Mouse (Mus musculus) liver, embryonic 14.5 days (tissue): ENCODE results near the gene Slc25a39. TPM values are rescaled to one million over a fixed set of nuclear protein-coding genes. Genes with fewer than 3 reads are reported as not detected.

Experiments
- ATAC-seq: fragments of 200-750 bp; cut with Nextera tagmentation; 2 replicates; pipeline ENCODE4 v1.8.0; 2017; ENCODE audit warnings: moderate number of reproducible peaks, mild to moderate bottlenecking, moderate library complexity; ENCODE audit not compliant: insufficient read depth
- DNase-seq, 3 experiments: peaks; one replicate each; pipeline ENCODE4 v3.0.0-alpha.2; 2012 to 2013; ENCODE audit warnings: low read depth in 3 of 3, low spot score in 3 of 3
- H3K27ac ChIP-seq: fragments of 300-500 bp; sonication (generic); 2 replicates; pipeline ENCODE4 v1.5.1; 2014; ENCODE audit warnings: moderate library complexity, mild to moderate bottlenecking, control low read depth, inconsistent platforms
- H3K27me3 ChIP-seq: fragments of 300-500 bp; sonication (generic); 2 replicates; pipeline ENCODE4 v1.6.1; 2014; ENCODE audit warnings: mild to moderate bottlenecking, low read length, moderate library complexity; ENCODE audit not compliant: control insufficient read depth, insufficient read depth
- H3K36me3 ChIP-seq: fragments of 300-500 bp; sonication (generic); replicated peaks from 2 replicates; pipeline ENCODE4 v1.6.1; 2014; ENCODE audit warnings: low read depth; ENCODE audit not compliant: control insufficient read depth, insufficient read depth
- H3K4me1 ChIP-seq, 2 experiments: fragments of 200-500 bp in 1 of 2; fragments of 300-500 bp in 1 of 2; sonication (generic) in 1 of 2; replicated peaks; 2 replicates each; pipeline ENCODE4 v1.6.1; 2012 to 2014; ENCODE audit warnings: antibody characterized with exemption in 1 of 2, inconsistent platforms in 1 of 2, low read length in 1 of 2; ENCODE audit not compliant: control insufficient read depth in 2 of 2, insufficient read depth in 2 of 2
- H3K4me2 ChIP-seq: fragments of 300-500 bp; sonication (generic); 2 replicates; pipeline ENCODE4 v1.6.1; 2014; ENCODE audit warnings: low read depth, mild to moderate bottlenecking, control low read depth, moderate library complexity
- H3K4me3 ChIP-seq, 2 experiments: fragments of 200-500 bp in 1 of 2; fragments of 300-500 bp in 1 of 2; sonication (generic) in 1 of 2; 2 replicates each; pipeline ENCODE4 v1.5.1; 2012 to 2014; ENCODE audit warnings: low read depth in 2 of 2, low read length in 2 of 2, mild to moderate bottlenecking in 2 of 2, control low read depth in 1 of 2, inconsistent platforms in 1 of 2, moderate library complexity in 1 of 2; ENCODE audit not compliant: insufficient read depth in 1 of 2
- H3K9ac ChIP-seq: fragments of 300-500 bp; sonication (generic); replicated peaks from 2 replicates; pipeline ENCODE4 v1.6.1; 2014; ENCODE audit warnings: mild to moderate bottlenecking, control low read depth, moderate library complexity
- H3K9me3 ChIP-seq: fragments of 300-500 bp; sonication (generic); 2 replicates; pipeline ENCODE4 v1.6.1; 2016; ENCODE audit warnings: low read length, mixed read lengths; ENCODE audit not compliant: control insufficient read depth
- CTCF ChIP-seq: IDR thresholded peaks from 2 replicates; pipeline ENCODE4 v1.5.1; 2016; ENCODE audit warnings: antibody characterized with exemption, low read depth, control low read depth
- EP300 ChIP-seq: IDR thresholded peaks from 2 replicates; pipeline ENCODE4 v1.6.1; 2016; ENCODE audit warnings: antibody characterized with exemption, low read depth
- WGBS: fragments of 180-500 bp; shearing (Covaris S2); extraction: QIAGEN DNeasy Blood & Tissue Kit; methylation state at CpG from one replicate; pipeline ENCODE4 v1.1.7; 2014; ENCODE audit not compliant: insufficient replicate concordance; 5-methylcytosine and 5-hydroxymethylcytosine counted together
- polyA plus RNA-seq, 2 experiments: library from polyadenylated mRNA; depleted of rRNA in 1 of 2; stranded (reverse) in 1 of 2; unstranded in 1 of 2; fragments of >200 nt; fragmentation: Nextera tagmentation in 1 of 2; extraction: Ambion mirVana in 1 of 2; gene quantifications; 2 replicates each; pipeline versions ENCODE4 v1.2.1 to v1.2.3; 2012 to 2014

Slc25a39 gene
- polyA plus RNA-seq, 2 experiments: 167 to 339 TPM

DNA sequence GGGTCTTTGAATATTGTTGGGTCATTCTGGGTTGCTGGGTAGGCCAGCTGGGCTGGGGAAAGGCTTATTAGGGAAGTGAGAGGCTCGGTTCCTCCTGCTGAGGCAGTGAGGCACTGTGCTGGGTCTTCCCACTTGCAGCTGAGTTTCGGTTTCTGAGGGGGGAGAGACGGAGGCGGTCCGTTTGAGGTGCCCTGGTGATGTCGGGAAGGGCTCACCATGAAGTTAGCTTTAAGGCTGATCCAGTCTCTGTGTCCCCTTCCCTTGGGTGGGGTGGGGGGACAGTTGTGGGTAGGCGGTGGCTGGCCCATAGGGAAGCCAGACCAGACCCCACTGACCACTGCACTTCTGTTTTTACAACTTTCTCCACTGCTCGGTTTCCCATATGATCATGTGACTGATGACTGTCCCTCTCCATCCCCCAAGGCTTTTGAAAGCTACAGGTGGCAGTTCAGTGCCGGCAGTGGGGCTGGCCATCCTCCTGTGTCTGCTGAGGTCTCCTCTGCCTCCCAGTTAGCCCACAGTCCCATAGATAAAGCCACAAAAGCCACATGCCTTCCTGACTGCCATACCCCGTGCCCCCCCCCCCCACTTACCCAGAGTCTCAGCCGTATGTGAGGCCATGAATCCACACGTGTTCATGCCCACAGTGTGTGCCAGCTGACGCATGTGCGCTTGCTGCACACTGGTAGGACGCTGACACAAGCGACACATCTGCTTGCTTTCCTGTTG lies 24.5 kb upstream of the Slc25a39 start:
- Histone ChIP-seq H3K4me1 (peaks cover 5 to 14% of the 10 kb centered on the region in 2 experiments; a peak in 3 of 4 replicates), H3K4me3 (peak overlapping the region in 1 of 2 experiments; percentile 17; a peak in 2 of 4 replicates), H3K9ac (no peak overlapping the region), H3K27me3 (peaks cover 4% of the 10 kb centered on the region), H3K36me3 (no peaks in the 10 kb centered on the region), H3K9me3 (no peaks in the 10 kb centered on the region), H3K4me2 (peak overlapping the region; percentile 1; the same call in 1 of the 2 replicates), H3K27ac (no peak overlapping the region)
- TF ChIP-seq CTCF (no peak), EP300 (no peak)
- ATAC-seq (no peak), DNase-seq (no peak)
- 16% methylated on average over 16 of the region's 16 CpGs for WGBS

DNA sequence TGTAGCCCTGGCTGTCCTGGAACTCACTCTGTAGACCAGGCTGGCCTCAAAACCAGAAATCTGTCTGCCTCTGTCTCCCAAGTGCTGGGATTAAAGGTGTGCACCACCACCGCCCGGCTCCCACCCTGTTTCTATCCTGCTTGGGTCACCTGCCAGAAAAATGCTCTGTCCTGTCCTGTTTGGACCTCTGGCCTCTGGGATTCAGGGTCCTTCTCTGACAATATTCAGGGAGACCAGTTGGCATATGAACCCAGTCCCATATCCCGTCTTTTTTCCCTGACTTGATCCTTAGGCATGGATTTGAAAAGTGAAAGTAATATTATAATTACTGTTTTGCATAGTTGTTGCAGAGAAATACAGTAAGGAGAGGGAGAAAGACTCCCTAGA lies 24.0 kb upstream of the Slc25a39 start:
- Histone ChIP-seq H3K4me3 (no peak overlapping the region), H3K4me2 (peak overlapping the region; percentile 1; the same call in 1 of the 2 replicates), H3K36me3 (no peaks in the 10 kb centered on the region), H3K9me3 (no peaks in the 10 kb centered on the region), H3K27me3 (no peaks in the 10 kb centered on the region; the same call in 1 of the 2 replicates), H3K27ac (no peak overlapping the region), H3K9ac (no peak overlapping the region), H3K4me1 (peaks cover 5 to 14% of the 10 kb centered on the region in 2 experiments; a peak in 3 of 4 replicates)
- DNase-seq (no peak), ATAC-seq (no peak)
- WGBS: 69% methylated on average over 3 of the region's 3 CpGs
- TF ChIP-seq CTCF: no peak
- TF ChIP-seq EP300: no peak

DNA sequence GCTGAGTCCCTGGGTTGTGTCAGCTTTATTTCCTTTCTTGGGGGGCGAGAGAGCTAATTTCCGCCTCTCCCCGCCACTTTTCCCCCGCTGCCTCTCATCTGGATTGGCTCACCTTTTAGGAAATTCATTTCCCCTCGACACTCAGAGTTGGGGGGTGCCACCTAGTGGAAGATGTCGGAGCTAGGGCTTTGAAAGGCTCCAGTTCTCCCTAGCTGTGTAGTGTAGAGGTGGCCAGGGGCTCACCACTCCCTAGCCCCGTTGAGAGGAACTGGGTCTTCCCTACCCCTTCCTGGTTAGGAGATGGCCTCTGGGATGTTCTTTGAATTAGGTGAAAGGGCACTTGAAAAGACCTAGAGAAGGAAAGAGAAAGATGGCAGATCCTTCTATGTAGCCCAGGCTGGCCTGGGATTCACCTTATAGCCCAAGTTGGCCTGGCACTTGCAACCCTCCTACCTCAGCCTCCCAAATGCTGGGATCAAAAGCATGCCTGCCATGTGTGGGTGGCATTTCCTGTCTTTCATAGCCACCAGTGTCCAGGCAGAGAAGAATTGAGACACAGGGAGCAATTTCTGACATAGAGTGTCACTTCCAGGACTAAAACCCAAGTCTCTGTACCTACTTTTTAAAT lies 23.4 kb upstream of the Slc25a39 start:
- peak overlapping the region; percentile 35; the same call in 1 of the 2 replicates for H3K27ac ChIP-seq
- DNase-seq: peak in 2 of 3 experiments; percentile 55 to 74
- H3K4me2 ChIP-seq: peak overlapping the region; percentile 99
- peaks cover 5 to 14% of the 10 kb centered on the region in 2 experiments; a peak in 3 of 4 replicates for H3K4me1 ChIP-seq
- H3K9me3 ChIP-seq: no peaks in the 10 kb centered on the region
- 1% methylated on average over 7 of the region's 7 CpGs for WGBS
- peak; percentile 50; the same call in 1 of the 2 replicates for ATAC-seq
- H3K9ac ChIP-seq: peak overlapping the region; percentile 56
- H3K4me3 ChIP-seq: peak overlapping the region; percentile 66 to 70
- H3K36me3 ChIP-seq: no peaks in the 10 kb centered on the region
- no peaks in the 10 kb centered on the region; the same call in 1 of the 2 replicates for H3K27me3 ChIP-seq
- TF ChIP-seq CTCF (peak; percentile 89), EP300 (no peak)

DNA sequence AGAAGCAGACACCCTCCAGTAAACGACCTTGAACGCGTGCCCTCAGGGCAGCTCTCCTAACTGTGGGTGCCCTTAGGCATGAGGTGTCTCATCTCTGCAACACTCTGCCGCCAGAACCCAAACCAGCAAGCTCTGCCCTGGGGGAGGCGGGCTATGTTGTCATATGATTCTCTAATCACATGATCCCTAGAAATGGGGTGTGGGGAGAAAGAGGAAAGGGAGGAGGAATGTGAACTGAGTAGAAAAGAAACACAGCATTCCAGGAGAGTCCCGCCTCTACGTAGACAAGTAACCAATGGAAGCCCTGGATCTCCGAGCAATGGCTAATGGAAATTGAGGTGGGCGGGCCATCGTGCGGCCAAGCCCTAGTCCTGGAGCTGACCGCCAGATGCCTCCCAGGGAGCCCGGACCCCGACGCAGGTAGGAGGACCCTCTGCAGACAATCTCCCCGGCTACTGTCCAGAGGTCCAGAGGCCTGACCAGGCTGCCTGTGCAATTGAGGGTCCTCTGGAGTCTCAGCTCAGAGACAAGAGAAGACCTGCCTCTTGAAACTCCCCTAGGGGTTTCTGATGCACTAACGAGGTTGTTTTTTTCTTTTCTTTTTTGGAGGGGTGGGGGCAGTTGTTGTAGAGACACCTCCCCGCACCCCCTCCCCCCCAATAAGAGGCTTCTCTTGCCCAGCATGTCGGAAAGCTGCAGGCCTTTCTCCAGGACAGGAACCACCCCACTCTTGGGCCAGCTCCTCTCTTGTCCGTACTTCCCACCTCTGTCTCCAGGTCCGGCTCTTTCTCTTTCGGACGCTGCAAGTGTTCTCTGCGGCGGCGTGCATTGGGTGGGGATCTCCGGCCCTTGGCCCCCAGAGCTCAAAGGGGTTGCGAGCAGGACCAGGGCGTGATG lies 22.6 kb upstream of the Slc25a39 start, which contains the start of gene Grn:
TSS of gene Grn (plus strand) at position 195 of the 897 bp plus-strand sequence.
- Histone ChIP-seq H3K9me3 (no peaks in the 10 kb centered on the region), H3K27ac (peak within 1 kb of the TSS; percentile 35), H3K4me1 (peaks cover 5 to 14% of the 10 kb centered on the region in 2 experiments; a peak in 3 of 4 replicates), H3K4me2 (peak within 1 kb of the TSS; percentile 99), H3K27me3 (no peaks in the 10 kb centered on the region; the same call in 1 of the 2 replicates), H3K36me3 (no peaks in the 10 kb centered on the region), H3K9ac (peak within 1 kb of the TSS; percentile 56), H3K4me3 (peak within 1 kb of the TSS; percentile 66 to 70)
- TF ChIP-seq CTCF: 0 out of 2 replicates have a peak, but pooled peaks have one; percentile 2
- TF ChIP-seq EP300: no peak
- peak; percentile 75 to 81 (median 78) for DNase-seq
- under 1% methylated on average over 29 of the region's 29 CpGs for WGBS
- peak; percentile 84 for ATAC-seq
